Mouse (Mus musculus): ENCODE results near the gene Ahctf1. TPM values are rescaled to one million over a fixed set of nuclear protein-coding genes. Genes with fewer than 3 reads are reported as not detected.

Gene Ahctf1
- polyA plus RNA-seq, 1 experiment = 6.6 TPM

DNA sequence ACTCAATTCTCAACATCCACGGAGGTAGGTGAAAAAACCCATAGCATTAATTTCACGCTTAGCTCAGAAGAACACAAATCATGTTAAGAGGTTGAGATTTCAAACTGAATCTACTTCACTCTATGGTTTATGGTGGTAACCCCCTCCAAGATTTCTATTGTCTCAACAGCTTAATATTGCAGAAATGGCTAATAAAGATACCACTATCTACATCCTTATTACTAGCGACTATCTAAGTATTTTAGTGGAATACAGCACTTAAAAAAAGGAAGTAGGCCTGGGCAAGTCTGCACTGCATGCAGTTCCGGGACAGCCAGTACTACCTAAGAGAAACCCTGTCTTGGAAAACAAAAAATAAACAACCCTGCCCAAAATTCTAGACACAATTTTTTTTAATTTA lies 42.9 kb downstream of the Ahctf1 start:
- Histone ChIP-seq H3K27me3 (ENCODE audit: control insufficient read depth, insufficient read depth, insufficient read length) (no peaks in the 10 kb centered on the region), H3K36me3 (ENCODE audit: control insufficient read depth, insufficient read depth) (peaks cover 75% of the 10 kb centered on the region), H3K79me2 (ENCODE audit: control insufficient read depth, insufficient read depth) (peaks cover 4% of the 10 kb centered on the region), H3ac (ENCODE audit: control insufficient read depth, insufficient read length) (no peak overlapping the region), H3K4me3 (no peak overlapping the region), H3K4me2 (ENCODE audit: low read depth) (no peak overlapping the region)
- TF ChIP-seq SRF (IDR thresholded peaks at IDR 0.05; ENCODE audit: control insufficient read depth, insufficient read length, low read depth) (no peak), MYOD1 (IDR thresholded peaks at IDR 0.05; ENCODE audit: control insufficient read depth in 1 of 3, insufficient read length in 2 of 3, low read depth in 2 of 3) (no peak), TCF3 (IDR thresholded peaks at IDR 0.05; ENCODE audit: insufficient read length, low read depth) (no peak), POLR2A (IDR thresholded peaks at IDR 0.05; ENCODE audit: insufficient read length, low read depth) (no peak), USF1 (IDR thresholded peaks at IDR 0.05; ENCODE audit: low read depth) (no peak), MYOG (IDR thresholded peaks at IDR 0.05; ENCODE audit: control insufficient read depth in 1 of 3, insufficient read depth in 1 of 3, insufficient read length in 2 of 3, low read depth in 2 of 3) (no peak), CEBPB (IDR thresholded peaks at IDR 0.05; ENCODE audit: insufficient read depth, poor library complexity, severe bottlenecking) (no peak), TCF12 (IDR thresholded peaks at IDR 0.05; ENCODE audit: insufficient read depth, poor library complexity, severe bottlenecking) (no peak), E2F4 (IDR thresholded peaks at IDR 0.05; ENCODE audit: insufficient read depth) (no peak), MAX (IDR thresholded peaks at IDR 0.05; ENCODE audit: low read depth) (no peak)

DNA sequence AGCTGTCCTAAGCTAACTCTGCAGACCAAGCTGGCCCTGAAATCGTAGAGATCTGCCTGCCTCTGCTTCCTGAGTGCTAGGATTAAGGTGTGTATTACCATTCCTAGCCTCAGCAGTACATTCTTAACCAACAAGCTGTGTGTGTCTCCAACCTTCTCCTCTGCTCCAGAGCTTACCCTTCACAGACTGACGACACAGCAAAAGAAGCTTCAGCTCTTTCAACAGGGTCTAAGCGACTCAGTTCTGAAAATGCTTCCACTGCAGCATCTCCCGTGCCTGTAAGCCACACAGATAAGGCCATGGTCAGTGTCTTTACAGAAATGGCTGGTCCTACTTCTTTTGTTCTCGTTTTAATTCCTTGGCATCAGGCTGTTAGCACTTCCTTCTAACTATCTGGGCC lies 43.4 kb downstream of the Ahctf1 start:
- Histone ChIP-seq H3K27me3 (ENCODE audit: control insufficient read depth, insufficient read depth, insufficient read length) (no peaks in the 10 kb centered on the region), H3K79me2 (ENCODE audit: control insufficient read depth, insufficient read depth) (peaks cover 4% of the 10 kb centered on the region), H3ac (ENCODE audit: control insufficient read depth, insufficient read length) (no peak overlapping the region), H3K4me2 (ENCODE audit: low read depth) (no peak overlapping the region), H3K4me3 (no peak overlapping the region), H3K36me3 (ENCODE audit: control insufficient read depth, insufficient read depth) (peaks cover 70% of the 10 kb centered on the region)
- TF ChIP-seq CEBPB (IDR thresholded peaks at IDR 0.05; ENCODE audit: insufficient read depth, poor library complexity, severe bottlenecking) = no peak
- no peak for TF ChIP-seq MYOD1 (IDR thresholded peaks at IDR 0.05; ENCODE audit: control insufficient read depth in 1 of 3, insufficient read length in 2 of 3, low read depth in 2 of 3)
- no peak for TF ChIP-seq MYOG (IDR thresholded peaks at IDR 0.05; ENCODE audit: control insufficient read depth in 1 of 3, insufficient read depth in 1 of 3, insufficient read length in 2 of 3, low read depth in 2 of 3)
- no peak for TF ChIP-seq E2F4 (IDR thresholded peaks at IDR 0.05; ENCODE audit: insufficient read depth)
- TF ChIP-seq MAX (IDR thresholded peaks at IDR 0.05; ENCODE audit: low read depth) = no peak
- no peak for TF ChIP-seq TCF12 (IDR thresholded peaks at IDR 0.05; ENCODE audit: insufficient read depth, poor library complexity, severe bottlenecking)
- no peak for TF ChIP-seq POLR2AphosphoS2 (IDR thresholded peaks at IDR 0.05; ENCODE audit: insufficient read length, low read depth)
- TF ChIP-seq TCF3 (IDR thresholded peaks at IDR 0.05; ENCODE audit: insufficient read length, low read depth) = no peak
- no peak for TF ChIP-seq SRF (IDR thresholded peaks at IDR 0.05; ENCODE audit: control insufficient read depth, insufficient read length, low read depth)
- TF ChIP-seq USF1 (IDR thresholded peaks at IDR 0.05; ENCODE audit: low read depth) = no peak
- TF ChIP-seq POLR2A (IDR thresholded peaks at IDR 0.05; ENCODE audit: insufficient read length, low read depth) = no peak
- no peak for TF ChIP-seq REST (IDR thresholded peaks at IDR 0.05; ENCODE audit: insufficient read depth, insufficient read length)

DNA sequence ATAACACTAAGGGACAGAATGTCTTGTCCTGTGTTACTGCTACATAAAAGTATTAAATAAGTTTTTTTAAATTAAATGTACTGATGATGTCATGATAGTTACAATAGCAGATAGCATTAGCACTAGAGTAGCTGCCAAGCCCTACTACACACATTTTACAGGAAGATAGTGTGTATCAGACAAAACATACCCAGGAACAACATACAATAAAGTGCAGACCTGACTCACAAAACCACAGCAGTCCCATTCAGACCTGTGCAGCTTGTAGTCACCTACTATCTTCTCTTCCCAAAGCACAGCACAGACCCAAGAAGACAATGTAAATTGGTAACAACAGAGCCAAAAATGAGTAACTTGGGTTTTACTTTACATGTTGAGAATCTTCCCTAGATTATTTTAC lies 47.0 kb downstream of the Ahctf1 start:
- Histone ChIP-seq H3ac (ENCODE audit: control insufficient read depth, insufficient read length) (no peak overlapping the region), H3K4me3 (no peak overlapping the region)
- TF ChIP-seq MAX (IDR thresholded peaks at IDR 0.05; ENCODE audit: low read depth) (no peak), POLR2AphosphoS2 (IDR thresholded peaks at IDR 0.05; ENCODE audit: insufficient read length, low read depth) (no peak), TCF12 (IDR thresholded peaks at IDR 0.05; ENCODE audit: insufficient read depth, poor library complexity, severe bottlenecking) (no peak), USF1 (IDR thresholded peaks at IDR 0.05; ENCODE audit: low read depth) (no peak), SRF (IDR thresholded peaks at IDR 0.05; ENCODE audit: control insufficient read depth, insufficient read length, low read depth) (no peak)

DNA sequence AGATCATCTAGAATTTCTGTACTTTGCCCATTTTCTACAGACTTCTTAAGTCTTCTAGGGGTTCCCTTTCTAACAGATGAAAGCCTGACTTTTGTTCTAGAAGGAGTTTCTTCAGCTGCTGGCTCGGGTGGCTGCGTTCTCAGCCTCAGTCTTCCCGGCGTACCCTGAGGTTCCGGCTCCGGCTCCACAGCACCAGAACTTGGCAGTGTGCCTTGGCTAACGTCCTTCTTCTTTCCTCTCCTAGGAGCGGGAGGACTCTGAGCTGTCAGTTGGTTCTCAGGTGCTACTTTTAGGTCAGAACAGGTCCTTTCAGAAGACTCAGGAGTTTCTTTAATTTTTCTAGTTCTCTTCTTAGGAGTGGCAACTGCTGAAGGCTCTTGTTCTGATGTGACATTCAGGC lies 50.5 kb downstream of the Ahctf1 start:
- Histone ChIP-seq H3K27me3 (ENCODE audit: control insufficient read depth, insufficient read depth, insufficient read length) (no peaks in the 10 kb centered on the region), H3K4me2 (ENCODE audit: low read depth) (no peak overlapping the region), H3K36me3 (ENCODE audit: control insufficient read depth, insufficient read depth) (peaks cover 53% of the 10 kb centered on the region), H3ac (ENCODE audit: control insufficient read depth, insufficient read length) (no peak overlapping the region), H3K4me3 (no peak overlapping the region), H3K79me2 (ENCODE audit: control insufficient read depth, insufficient read depth) (peaks cover 11% of the 10 kb centered on the region)
- no peak for TF ChIP-seq E2F4 (IDR thresholded peaks at IDR 0.05; ENCODE audit: insufficient read depth)
- no peak for TF ChIP-seq MYOD1 (IDR thresholded peaks at IDR 0.05; ENCODE audit: control insufficient read depth in 1 of 3, insufficient read length in 2 of 3, low read depth in 2 of 3)
- TF ChIP-seq MYOG (IDR thresholded peaks at IDR 0.05; ENCODE audit: control insufficient read depth in 1 of 3, insufficient read depth in 1 of 3, insufficient read length in 2 of 3, low read depth in 2 of 3) = no peak
- no peak for TF ChIP-seq USF1 (IDR thresholded peaks at IDR 0.05; ENCODE audit: low read depth)
- no peak for TF ChIP-seq CEBPB (IDR thresholded peaks at IDR 0.05; ENCODE audit: insufficient read depth, poor library complexity, severe bottlenecking)
- TF ChIP-seq MAX (IDR thresholded peaks at IDR 0.05; ENCODE audit: low read depth) = no peak
- no peak for TF ChIP-seq REST (IDR thresholded peaks at IDR 0.05; ENCODE audit: insufficient read depth, insufficient read length)
- no peak for TF ChIP-seq TCF12 (IDR thresholded peaks at IDR 0.05; ENCODE audit: insufficient read depth, poor library complexity, severe bottlenecking)
- no peak for TF ChIP-seq POLR2AphosphoS2 (IDR thresholded peaks at IDR 0.05; ENCODE audit: insufficient read length, low read depth)

More for the DNA sequence above, 47.0 kb downstream of the Ahctf1 start:
- Histone ChIP-seq H3K36me3 (ENCODE audit: control insufficient read depth, insufficient read depth) (peaks cover 75% of the 10 kb centered on the region), H3K79me2 (ENCODE audit: control insufficient read depth, insufficient read depth) (peaks cover under 1% of the 10 kb centered on the region), H3K27me3 (ENCODE audit: control insufficient read depth, insufficient read depth, insufficient read length) (no peaks in the 10 kb centered on the region), H3K4me2 (ENCODE audit: low read depth) (no peak overlapping the region)

DNA sequence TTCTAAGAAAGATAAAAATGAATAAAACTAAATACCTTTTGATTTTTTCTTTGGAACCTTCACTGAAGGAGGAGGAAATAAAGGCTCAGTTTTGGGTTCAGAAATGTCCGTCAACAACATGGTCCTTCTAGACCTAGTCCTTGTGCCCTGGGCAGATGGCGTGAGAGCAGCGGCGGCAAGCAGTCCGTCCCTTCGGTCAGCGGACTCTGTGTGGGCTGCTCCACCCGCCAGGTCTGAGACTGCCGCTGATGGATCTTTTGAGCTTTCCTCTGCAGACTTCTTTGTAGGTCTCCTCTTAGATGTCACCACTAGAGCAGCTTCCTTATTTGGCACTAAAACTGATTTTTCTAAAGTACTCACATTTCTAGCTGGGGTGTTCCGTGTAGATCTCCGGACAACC lies 51.2 kb downstream of the Ahctf1 start:
- Histone ChIP-seq H3K4me3 (no peak overlapping the region), H3K27me3 (ENCODE audit: control insufficient read depth, insufficient read depth, insufficient read length) (no peaks in the 10 kb centered on the region), H3K36me3 (ENCODE audit: control insufficient read depth, insufficient read depth) (peaks cover 52% of the 10 kb centered on the region), H3K4me2 (ENCODE audit: low read depth) (no peak overlapping the region), H3K79me2 (ENCODE audit: control insufficient read depth, insufficient read depth) (peaks cover 11% of the 10 kb centered on the region), H3ac (ENCODE audit: control insufficient read depth, insufficient read length) (no peak overlapping the region)
- no peak for TF ChIP-seq MYOD1 (IDR thresholded peaks at IDR 0.05; ENCODE audit: control insufficient read depth in 1 of 3, insufficient read length in 2 of 3, low read depth in 2 of 3)
- TF ChIP-seq POLR2A (IDR thresholded peaks at IDR 0.05; ENCODE audit: insufficient read length, low read depth) = no peak
- TF ChIP-seq MYOG (IDR thresholded peaks at IDR 0.05; ENCODE audit: control insufficient read depth in 1 of 3, insufficient read depth in 1 of 3, insufficient read length in 2 of 3, low read depth in 2 of 3) = no peak
- TF ChIP-seq TCF3 (IDR thresholded peaks at IDR 0.05; ENCODE audit: insufficient read length, low read depth) = no peak
- no peak for TF ChIP-seq E2F4 (IDR thresholded peaks at IDR 0.05; ENCODE audit: insufficient read depth)
- no peak for TF ChIP-seq TCF12 (IDR thresholded peaks at IDR 0.05; ENCODE audit: insufficient read depth, poor library complexity, severe bottlenecking)
- no peak for TF ChIP-seq SRF (IDR thresholded peaks at IDR 0.05; ENCODE audit: control insufficient read depth, insufficient read length, low read depth)
- TF ChIP-seq MAX (IDR thresholded peaks at IDR 0.05; ENCODE audit: low read depth) = no peak
- TF ChIP-seq POLR2AphosphoS2 (IDR thresholded peaks at IDR 0.05; ENCODE audit: insufficient read length, low read depth) = no peak
- no peak for TF ChIP-seq USF1 (IDR thresholded peaks at IDR 0.05; ENCODE audit: low read depth)
- no peak for TF ChIP-seq CEBPB (IDR thresholded peaks at IDR 0.05; ENCODE audit: insufficient read depth, poor library complexity, severe bottlenecking)
- no peak for TF ChIP-seq REST (IDR thresholded peaks at IDR 0.05; ENCODE audit: insufficient read depth, insufficient read length)

Data from myocyte (in vitro differentiated cells).